Comparison of ENCODE assay signal across 30 mouse cellular contexts in genomic region chr9:118003937-118004336, GRCm38 (mm10). TPM values are rescaled to one million over a fixed set of nuclear protein-coding genes. Genes with fewer than 3 reads are reported as not detected.
DNase-seq lines count a peak whose midpoint lies in the region; ATAC-seq and TF ChIP-seq lines count a peak whose summit lies in the region.
"Had no signal": no experiment of that assay in that cellular context is flagged by ENCODE, and none has a peak within 500 bp of the region (broad histone marks: within the 10 kb centered on the region; RNA-seq: fewer than 3 reads in every experiment).

No protein-coding gene starts in this region.

- no peak overlapping the region for H3K4me3 ChIP-seq in lung, embryonic 16.5 days (ENCODE audit: low read length)
- H3K4me3 ChIP-seq in lung, adult 2 months (replicated peaks; ENCODE audit: extremely low read depth, low read depth, low read length): no peak overlapping the region
- H3K4me3 ChIP-seq in embryonic facial prominence, embryonic 14.5 days (ENCODE audit: low read depth, low read length): no peak overlapping the region
- H3K4me3 ChIP-seq in intestine, embryonic 15.5 days (replicated peaks): no peak overlapping the region
- H3K4me3 ChIP-seq: forebrain, embryonic 13.5 days; gastrocnemius, adult 2 months; hindbrain, embryonic 10.5 days; hindbrain, embryonic 15.5 days; limb, embryonic 13.5 days; liver, embryonic 12.5 days; midbrain, embryonic 10.5 days; midbrain, embryonic 15.5 days had no signal

- DNase-seq in heart, adult 11 months: peak; percentile 76
- DNase-seq in heart, adult 8-10 months (ENCODE audit: low spot score): no peak
- no peak for DNase-seq in lung, adult 2 months
- DNase-seq in embryonic facial prominence, embryonic 14.5 days (ENCODE audit: low spot score): peak; percentile 4
- DNase-seq: adrenal gland, adult 2 months; adrenal gland, postnatal 36 days; B cell, adult 2 months; cerebellum, adult 2 months; cerebellum, postnatal 14 days; gastrocnemius, adult 2 months; heart, postnatal 14 days; kidney, postnatal 14 days; liver, postnatal 0 days; right cerebral cortex, adult 18-20 months; right cerebral cortex, postnatal 4 days; thymus, postnatal 14 days had no signal

- no peak for TF ChIP-seq CTCF in lung, adult 2 months (IDR thresholded peaks at IDR 0.05; ENCODE audit: insufficient read depth, low read length)

- H3K4me1 ChIP-seq in lung, embryonic 16.5 days (replicated peaks; ENCODE audit: control insufficient read depth, insufficient read depth, low read length): no peaks in the 10 kb centered on the region
- H3K4me1 ChIP-seq in lung, adult 2 months (ENCODE audit: control insufficient read depth, insufficient read depth, low read length): no peaks in the 10 kb centered on the region
- no peaks in the 10 kb centered on the region for H3K4me1 ChIP-seq in embryonic facial prominence, embryonic 14.5 days (ENCODE audit: control insufficient read depth, insufficient read depth, low read length)
- no peaks in the 10 kb centered on the region for H3K4me1 ChIP-seq in intestine, embryonic 15.5 days (replicated peaks)
- H3K4me1 ChIP-seq: forebrain, embryonic 13.5 days; hindbrain, embryonic 10.5 days; hindbrain, embryonic 15.5 days; limb, embryonic 13.5 days; liver, embryonic 12.5 days; midbrain, embryonic 10.5 days; midbrain, embryonic 15.5 days had no signal

- H3K36me3 ChIP-seq in lung, embryonic 16.5 days (ENCODE audit: control insufficient read depth, insufficient read depth, low read length): no peaks in the 10 kb centered on the region
- no peaks in the 10 kb centered on the region for H3K36me3 ChIP-seq in embryonic facial prominence, embryonic 14.5 days (ENCODE audit: control insufficient read depth, insufficient read depth, low read length)
- H3K36me3 ChIP-seq in intestine, embryonic 15.5 days: no peaks in the 10 kb centered on the region
- H3K36me3 ChIP-seq: hindbrain, embryonic 10.5 days; hindbrain, embryonic 15.5 days; limb, embryonic 13.5 days; liver, embryonic 12.5 days; midbrain, embryonic 10.5 days; midbrain, embryonic 15.5 days had no signal

- no peaks in the 10 kb centered on the region for H3K9me3 ChIP-seq in lung, embryonic 16.5 days (ENCODE audit: control insufficient read depth, low read length)
- H3K9me3 ChIP-seq in embryonic facial prominence, embryonic 14.5 days (ENCODE audit: control insufficient read depth, low read length): no peaks in the 10 kb centered on the region
- H3K9me3 ChIP-seq in intestine, embryonic 15.5 days: no peaks in the 10 kb centered on the region
- H3K9me3 ChIP-seq: forebrain, embryonic 13.5 days; hindbrain, embryonic 10.5 days; hindbrain, embryonic 15.5 days; limb, embryonic 13.5 days; liver, embryonic 12.5 days; midbrain, embryonic 10.5 days; midbrain, embryonic 15.5 days had no signal

- H3K27ac ChIP-seq in lung, embryonic 16.5 days (ENCODE audit: low read length): no peak overlapping the region
- no peak overlapping the region for H3K27ac ChIP-seq in embryonic facial prominence, embryonic 14.5 days (replicated peaks; ENCODE audit: low read depth, low read length)
- H3K27ac ChIP-seq in intestine, embryonic 15.5 days: peak overlapping the region; percentile 49
- H3K27ac ChIP-seq: forebrain, embryonic 13.5 days; gastrocnemius, adult 2 months; hindbrain, embryonic 10.5 days; hindbrain, embryonic 15.5 days; limb, embryonic 13.5 days; liver, embryonic 12.5 days; midbrain, embryonic 10.5 days; midbrain, embryonic 15.5 days had no signal

- no peak for TF ChIP-seq POLR2A in lung, adult 2 months (IDR thresholded peaks at IDR 0.05; ENCODE audit: borderline replicate concordance, extremely low read depth, low read depth, low read length)

- WGBS in lung, embryonic 16.5 days: 68% methylated on average over 4 of the region's 4 CpGs
- whole genome bisulfite sequencing in lung, adult 2 months: 81% methylated on average over 4 of the region's 4 CpGs
- 86% methylated on average over 4 of the region's 4 CpGs for WGBS in embryonic facial prominence, embryonic 14.5 days
- WGBS in intestine, embryonic 15.5 days: 55% methylated on average over 4 of the region's 4 CpGs

- H3K9ac ChIP-seq in lung, embryonic 16.5 days (ENCODE audit: low read length): no peak overlapping the region
- H3K9ac ChIP-seq in embryonic facial prominence, embryonic 14.5 days (ENCODE audit: low read depth, low read length): no peak overlapping the region
- no peak overlapping the region for H3K9ac ChIP-seq in intestine, embryonic 15.5 days
- H3K9ac ChIP-seq: forebrain, embryonic 13.5 days; hindbrain, embryonic 15.5 days; limb, embryonic 13.5 days; liver, embryonic 12.5 days; liver, postnatal 0 days; midbrain, embryonic 15.5 days had no signal

- no peaks in the 10 kb centered on the region for H3K27me3 ChIP-seq in lung, embryonic 16.5 days (ENCODE audit: control insufficient read depth, insufficient read depth, low read depth, low read length)
- H3K27me3 ChIP-seq in embryonic facial prominence, embryonic 14.5 days (replicated peaks; ENCODE audit: control insufficient read depth, insufficient read depth, low read length): no peaks in the 10 kb centered on the region
- H3K27me3 ChIP-seq in intestine, embryonic 15.5 days (replicated peaks): no peaks in the 10 kb centered on the region
- H3K27me3 ChIP-seq: CH12.LX; forebrain, embryonic 13.5 days; hindbrain, embryonic 15.5 days; limb, embryonic 13.5 days; liver, embryonic 12.5 days; midbrain, embryonic 15.5 days had no signal

- no peak overlapping the region for H3K4me2 ChIP-seq in lung, embryonic 16.5 days (ENCODE audit: low read depth, low read length)
- H3K4me2 ChIP-seq in embryonic facial prominence, embryonic 14.5 days (ENCODE audit: low read depth, low read length): no peak overlapping the region
- H3K4me2 ChIP-seq in intestine, embryonic 15.5 days (replicated peaks): no peak overlapping the region
- H3K4me2 ChIP-seq: forebrain, embryonic 13.5 days; hindbrain, embryonic 15.5 days; limb, embryonic 13.5 days; liver, embryonic 12.5 days; midbrain, embryonic 15.5 days had no signal

- peak; percentile 80 for ATAC-seq in lung, embryonic 16.5 days (ENCODE audit: low read depth)
- ATAC-seq in embryonic facial prominence, embryonic 14.5 days (ENCODE audit: low read depth): no peak
- no peak for ATAC-seq in intestine, embryonic 15.5 days
- no peak for ATAC-seq in CD4-positive, CD25-positive, alpha-beta regulatory T cell, adult 4 months
- no peak for ATAC-seq in megakaryocyte, adult 5-6 weeks (ENCODE audit: poor library complexity, severe bottlenecking)
- ATAC-seq: activated CD4-positive, CD25-positive, alpha-beta regulatory T cell, adult 4 months; forebrain, embryonic 13.5 days; inflammation-experienced regulatory T-cells, adult 6 months; liver, embryonic 12.5 days; liver, postnatal 0 days; midbrain, embryonic 15.5 days had no signal

RNA-seq across cellular contexts. Expression of gene Azi2, which starts 36.4 kb away (rescaled TPM):
- 10 to 100 TPM; 60.6 to 68.9 (median 64.6) TPM for total RNA-seq in heart, adult 8-10 months (2022)
- 73.5 and 75.4 TPM in 2 replicates for polyA plus RNA-seq in lung, embryonic 16.5 days (2015; fragmentation: Nextera tagmentation; extraction: Ambion mirVana)
- 20.8 TPM in 2 replicates for polyA plus RNA-seq in lung, adult 2 months (2012; rRNA removed)
- polyA plus RNA-seq in embryonic facial prominence, embryonic 14.5 days (2014; fragmentation: Nextera tagmentation; extraction: Ambion mirVana): 68.4 and 73.2 TPM in 2 replicates
- polyA plus RNA-seq in intestine, embryonic 15.5 days (2015; fragmentation: Nextera tagmentation; extraction: Ambion mirVana): 80.8 and 81.3 TPM in 2 replicates
- polyA plus RNA-seq in CD4-positive, CD25-positive, alpha-beta regulatory T cell, adult 4 months (2017; shearing (Covaris generic)): 10 to 100 TPM; 75.5 to 89.0 TPM
- 90.0 and 93.6 TPM in 2 replicates for total RNA-seq in megakaryocyte, adult 5-6 weeks (2015)
- 75.7 and 79.5 TPM in 2 replicates for total RNA-seq in megakaryocyte, adult 5-6 weeks (2017)

Comparison
In these comparisons a context has a peak if more than half of its experiments do, and no peak if none do; other contexts are left out.
1. DNase-seq: peak in heart, adult 11 months (single experiment) and embryonic facial prominence, embryonic 14.5 days (single experiment); none in heart, adult 8-10 months (single experiment) and lung, adult 2 months (single experiment).